Mouse (Mus musculus): ENCODE measurements at regions not wholly inside any gene's neighbourhood (a gene's known extent, or its start where the extent isn't known, plus 50 kb on each side); places are given as distances from the start of the nearest gene placed in this dataset.

- DNase-seq (ENCODE audit: low read depth in 2 of 2, low spot score in 2 of 2): no peak
Observed at GRCm38 (mm10) chr3:68758609-68759008, 68.2 kb downstream of the Il12a start.

- DNase-seq (ENCODE audit: low read depth in 2 of 2, low spot score in 2 of 2): no peak
Observed at GRCm38 (mm10) chr3:68759375-68759774, 68.9 kb downstream of the Il12a start.

DNA sequence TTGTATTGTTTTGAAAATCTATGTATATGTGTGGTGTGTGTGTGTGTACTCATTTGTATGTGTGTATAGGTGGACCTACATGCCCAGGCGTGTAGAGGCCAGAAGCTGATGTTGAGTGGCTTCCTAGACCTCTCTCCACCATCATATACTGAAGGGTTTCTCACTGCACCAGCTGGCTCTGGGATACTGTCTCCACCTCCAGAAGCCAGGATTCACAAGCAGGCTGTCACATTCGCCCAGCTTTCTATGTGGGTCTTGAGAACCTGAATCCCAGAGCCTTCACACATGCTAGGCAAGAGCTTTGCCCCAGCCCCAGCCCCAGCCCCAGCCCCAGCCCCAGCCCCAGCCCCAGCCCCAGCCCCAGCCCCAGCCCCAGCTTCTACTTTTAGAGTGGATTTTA lies 70.4 kb downstream of the Il12a start:
- no peak for DNase-seq (ENCODE audit: low read depth in 2 of 2, low spot score in 2 of 2)

GRCm38 (mm10) chr3:68761242-68761625 lies 70.8 kb downstream of the Il12a start:
- DNase-seq (ENCODE audit: low read depth in 2 of 2, low spot score in 2 of 2): no peak

DNA sequence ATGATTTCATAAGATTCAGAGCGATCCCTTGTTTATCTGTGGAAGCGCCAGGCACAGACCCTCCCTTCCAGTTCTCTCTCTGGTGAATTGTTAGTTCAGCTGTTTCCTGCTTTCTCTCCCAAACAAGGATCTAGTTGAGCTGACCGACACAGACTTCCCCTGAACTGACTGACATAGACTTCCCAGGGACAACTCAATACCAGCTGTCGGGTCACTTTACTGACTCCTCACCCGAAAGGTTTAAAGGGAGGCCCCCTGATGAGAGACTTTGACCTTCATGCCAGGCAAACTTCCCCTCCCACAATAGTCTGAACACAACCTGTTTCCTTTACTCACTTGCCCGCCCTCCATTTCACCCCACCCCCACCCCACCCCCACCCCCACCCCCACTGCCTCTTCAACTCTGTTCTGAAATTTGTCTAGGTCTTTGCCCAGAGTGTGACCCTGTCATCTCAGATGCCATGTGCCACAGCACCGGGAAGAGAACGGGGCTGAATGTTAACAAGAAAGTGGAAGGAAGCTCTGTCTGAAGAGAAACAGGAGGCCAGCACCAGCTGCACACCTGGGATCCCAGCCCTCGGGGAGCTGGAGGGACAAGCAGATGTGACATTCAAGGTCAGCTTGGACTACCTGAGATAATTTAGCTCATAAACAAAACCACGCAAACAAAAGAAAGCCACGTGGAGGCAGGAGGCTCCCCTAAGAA lies 71.3 kb downstream of the Il12a start:
- no peak for DNase-seq (ENCODE audit: low read depth in 2 of 2, low spot score in 2 of 2)

- no peak for DNase-seq (ENCODE audit: low read depth in 2 of 2, low spot score in 2 of 2)
Observed at GRCm38 (mm10) chr3:68762988-68763387, 72.5 kb downstream of the Il12a start.

GRCm38 (mm10) chr3:68764336-68764735 lies 73.9 kb downstream of the Il12a start:
- DNase-seq (ENCODE audit: low read depth in 2 of 2, low spot score in 2 of 2): no peak

GRCm38 (mm10) chr3:68764917-68765598 lies 74.6 kb downstream of the Il12a start:
- no peak for DNase-seq (ENCODE audit: low read depth in 2 of 2, low spot score in 2 of 2)

DNA sequence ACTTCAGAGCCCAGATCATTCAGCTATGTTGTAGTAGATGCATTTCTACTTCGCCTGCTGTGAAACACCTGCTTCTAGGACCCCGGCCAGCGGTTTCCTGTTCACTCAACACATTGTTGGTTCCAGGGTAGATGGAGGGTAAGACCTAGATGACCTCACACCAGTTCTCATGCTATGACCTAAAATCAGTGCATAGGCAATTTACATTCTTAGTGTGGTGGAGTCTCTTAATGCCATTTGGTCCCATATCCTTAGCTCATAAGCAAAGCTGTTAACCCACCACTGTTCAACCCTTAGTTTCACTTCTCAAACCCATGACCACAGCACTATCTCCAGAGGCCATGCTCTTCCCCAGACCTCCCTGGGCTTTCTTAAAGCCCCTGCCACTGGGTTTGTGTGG lies 81.1 kb downstream of the Il12a start:
- DNase-seq (ENCODE audit: low read depth in 2 of 2, low spot score in 2 of 2): no peak

GRCm38 (mm10) chr3:68777801-68778200 lies 87.4 kb downstream of the Il12a start:
- no peak for DNase-seq (ENCODE audit: low read depth in 2 of 2, low spot score in 2 of 2)

- no peak for DNase-seq (ENCODE audit: low read depth in 2 of 2, low spot score in 2 of 2)
Observed at GRCm38 (mm10) chr3:68778354-68779040, 88.1 kb downstream of the Il12a start.

GRCm38 (mm10) chr3:68780843-68781242 lies 88.5 kb upstream of the 1110032F04Rik start:
- no peak for DNase-seq (ENCODE audit: low read depth in 2 of 2, low spot score in 2 of 2)

DNA sequence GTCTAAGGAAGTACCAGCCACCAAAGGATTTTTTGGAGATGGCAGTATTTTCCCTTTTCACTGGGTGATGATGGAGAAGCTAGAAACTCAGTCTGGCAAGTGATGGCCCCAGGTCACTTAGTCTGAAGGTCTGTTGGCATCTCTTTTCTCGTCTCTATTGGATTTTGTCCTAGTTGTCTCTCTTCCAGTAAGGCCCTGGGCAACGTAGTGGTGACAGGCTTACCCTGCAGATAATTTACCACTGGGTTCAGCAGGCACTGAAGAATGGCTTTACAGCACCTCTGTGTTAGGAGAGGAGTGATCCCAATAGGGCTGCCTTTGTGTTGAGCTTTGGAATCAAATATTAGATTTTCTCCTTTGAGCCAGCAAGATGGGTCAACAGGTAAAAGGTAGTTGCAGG lies 87.9 kb upstream of the 1110032F04Rik start:
- DNase-seq (ENCODE audit: low read depth in 2 of 2, low spot score in 2 of 2): no peak

DNA sequence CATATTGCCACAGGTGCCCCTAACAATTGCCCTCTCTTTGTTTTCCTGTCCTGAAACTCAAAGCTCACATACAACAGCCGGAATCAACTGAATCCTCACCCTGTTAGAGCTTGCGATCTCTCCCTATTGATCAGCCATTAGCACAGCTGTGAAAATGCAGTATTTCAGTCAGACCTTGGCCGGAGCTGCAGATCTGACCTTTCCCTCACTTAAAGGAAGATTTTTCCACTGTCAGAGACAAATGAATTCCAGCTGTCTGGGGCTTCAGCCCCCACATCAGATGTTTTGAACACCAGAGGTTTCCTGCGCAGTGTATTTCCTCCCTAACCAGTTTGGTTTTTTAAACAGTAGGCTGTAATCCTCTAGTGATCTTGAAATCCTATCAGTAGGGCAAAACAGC lies 87.0 kb upstream of the 1110032F04Rik start:
- DNase-seq (ENCODE audit: low read depth in 2 of 2, low spot score in 2 of 2): no peak

DNA sequence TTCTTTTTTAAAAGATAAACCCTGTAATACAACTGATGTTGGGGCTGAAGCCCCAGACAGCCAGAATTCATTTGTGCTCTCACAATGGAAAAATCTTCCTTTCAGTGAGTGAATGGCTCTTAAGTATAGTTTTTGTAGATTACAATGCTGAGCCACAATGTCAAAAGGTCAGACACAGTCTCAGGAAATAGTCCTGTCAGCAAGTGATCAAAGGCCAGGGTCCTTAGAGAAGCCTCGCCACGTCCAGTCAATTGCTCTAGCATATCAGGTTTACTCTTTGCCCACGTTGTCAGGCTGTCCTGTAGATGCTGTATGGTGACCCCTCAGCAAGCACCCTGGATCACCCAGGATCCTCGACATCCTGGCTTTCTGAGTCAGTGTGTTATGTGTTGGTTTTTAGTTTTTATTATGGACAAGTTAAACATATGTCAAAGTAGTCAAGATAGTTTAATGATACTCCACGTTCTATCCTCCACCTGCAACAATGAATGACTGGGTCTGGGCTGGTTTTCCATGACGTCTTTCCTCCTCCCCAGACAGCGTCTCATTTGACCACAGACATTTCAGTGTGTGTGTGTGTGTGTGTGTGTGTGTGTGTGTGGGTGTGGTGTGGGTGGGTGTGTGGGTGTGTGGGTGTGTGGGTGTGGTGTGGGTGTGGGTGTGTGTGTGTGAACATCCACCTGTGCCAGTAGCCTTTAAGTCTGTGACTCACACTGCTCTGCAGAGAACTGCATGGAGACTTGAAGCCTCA lies 85.5 kb upstream of the 1110032F04Rik start:
- peak; percentile 67 to 75 for DNase-seq (ENCODE audit: low read depth in 2 of 2, low spot score in 2 of 2)

- no peak for DNase-seq (ENCODE audit: low read depth in 2 of 2, low spot score in 2 of 2)
Observed at GRCm38 (mm10) chr3:68786771-68787170, 82.6 kb upstream of the 1110032F04Rik start.

GRCm38 (mm10) chr3:68787385-68788175 lies 81.8 kb upstream of the 1110032F04Rik start:
- peak; percentile 33 to 42 for DNase-seq (ENCODE audit: low read depth in 2 of 2, low spot score in 2 of 2)

DNA sequence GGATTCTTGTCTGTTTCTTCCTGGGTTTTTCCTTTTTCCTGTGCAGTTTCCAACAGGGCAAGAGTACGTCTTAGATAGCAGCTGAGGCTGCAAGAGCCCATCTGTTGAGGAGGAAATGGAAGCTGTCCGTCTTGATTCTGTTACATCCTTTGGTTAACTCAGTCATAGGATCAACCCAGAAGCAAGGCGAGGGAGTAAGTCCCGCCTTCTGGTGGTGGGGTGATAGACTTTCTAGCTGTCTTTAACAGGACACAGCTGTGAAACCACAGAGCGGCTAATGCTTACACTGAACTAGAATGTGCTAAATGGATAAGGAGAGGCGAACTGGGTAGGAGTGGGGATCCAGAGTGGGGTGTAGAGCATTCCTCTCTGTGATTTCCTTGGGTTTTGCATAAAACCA lies 79.9 kb upstream of the 1110032F04Rik start:
- peak; percentile 31 to 44 for DNase-seq (ENCODE audit: low read depth in 2 of 2, low spot score in 2 of 2)

GRCm38 (mm10) chr3:68790466-68790865 lies 78.9 kb upstream of the 1110032F04Rik start:
- no peak for DNase-seq (ENCODE audit: low read depth in 2 of 2, low spot score in 2 of 2)

- no peak for DNase-seq (ENCODE audit: low read depth in 2 of 2, low spot score in 2 of 2)
Observed at GRCm38 (mm10) chr3:68792883-68793282, 76.5 kb upstream of the 1110032F04Rik start.

- DNase-seq (ENCODE audit: low read depth in 2 of 2, low spot score in 2 of 2): no peak
Observed at GRCm38 (mm10) chr3:68793923-68794322, 75.5 kb upstream of the 1110032F04Rik start.
